Mouse (Mus musculus) megakaryocyte, embryonic 14.5 days (primary cell): ENCODE measurements at regions not wholly inside any gene's neighbourhood (a gene's known extent, or its start where the extent isn't known, plus 50 kb on each side); places are given as distances from the start of the nearest gene placed in this dataset.

Source experiments
- FLI1 ChIP-seq: IDR thresholded peaks from 2 replicates; pipeline ENCODE4 v1.6.1; 2012; ENCODE audit warnings: low read length, inconsistent platforms, mixed read lengths
- GATA1 ChIP-seq: IDR thresholded peaks from 3 replicates; pipeline ENCODE4 v1.6.1; 2012; ENCODE audit warnings: mixed read lengths, low read length, inconsistent platforms, borderline replicate concordance

DNA sequence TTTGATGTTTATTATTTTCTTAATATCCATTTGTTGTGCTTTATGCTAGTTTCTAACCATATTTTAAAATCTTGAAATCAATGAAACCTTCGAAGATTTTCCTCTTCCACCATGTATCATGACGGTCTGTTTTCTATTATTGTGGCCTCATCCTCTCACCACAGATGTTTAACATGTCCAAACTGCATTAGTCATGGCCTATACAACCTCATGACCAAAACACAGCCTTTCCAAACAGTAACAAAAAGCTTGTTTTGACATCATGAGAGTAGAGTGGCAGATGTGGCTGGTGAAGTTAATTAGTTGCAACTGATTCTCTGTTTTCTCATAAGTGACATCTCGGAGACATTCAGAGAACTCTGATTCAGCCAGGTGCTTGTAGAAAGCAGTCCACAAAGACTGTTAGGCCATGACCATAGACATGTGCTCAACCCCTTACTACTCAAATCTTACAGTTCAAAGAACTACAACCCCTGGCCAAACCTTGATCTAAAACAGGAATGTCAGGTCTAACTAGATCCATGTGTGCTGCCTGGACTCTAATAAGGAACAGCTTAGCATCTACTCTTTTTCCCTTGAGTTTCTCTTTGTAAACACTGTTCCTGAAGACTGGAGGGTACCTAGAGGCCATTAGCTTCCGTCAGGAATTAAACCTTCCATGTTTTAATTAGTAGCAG lies 655.7 kb downstream of the Mettl4 start:
- TF ChIP-seq FLI1 (no peak), GATA1 (no peak)
